Mouse (Mus musculus) heart, embryonic 15.5 days (tissue): Measurements from ENCODE around the gene Tnfrsf17. TPM values are rescaled to one million over a fixed set of nuclear protein-coding genes. Genes with fewer than 3 reads are reported as not detected.
"Not testable (repeated sequence)": the region's sequence is repeated elsewhere in the genome, so short reads cannot be mapped to it uniquely, and the experiment has no call there.

Experiments
- ATAC-seq: fragments of 200-750 bp; cut with Nextera tagmentation; replicated peaks from 2 replicates; pipeline ENCODE4 v1.8.0; 2017; ENCODE audit warnings: low read depth, moderate TSS enrichment; ENCODE audit not compliant: insufficient number of reproducible peaks, insufficient read depth, low FRiP score
- H3K27ac ChIP-seq: fragments of 300-500 bp; sonication (generic); 2 replicates; pipeline ENCODE4 v1.5.1; 2015; ENCODE audit warnings: mild to moderate bottlenecking, inconsistent platforms
- H3K27me3 ChIP-seq: fragments of 300-500 bp; sonication (generic); 2 replicates; pipeline ENCODE4 v1.6.1; 2015; ENCODE audit warnings: inconsistent platforms
- H3K36me3 ChIP-seq: fragments of 300-500 bp; sonication (generic); 2 replicates; pipeline ENCODE4 v1.6.1; 2015; ENCODE audit warnings: mild to moderate bottlenecking, inconsistent platforms
- H3K4me1 ChIP-seq: fragments of 300-500 bp; sonication (generic); replicated peaks from 2 replicates; pipeline ENCODE4 v1.6.1; 2015; ENCODE audit warnings: inconsistent platforms
- H3K4me2 ChIP-seq: fragments of 300-500 bp; sonication (generic); 2 replicates; pipeline ENCODE4 v1.6.1; 2015; ENCODE audit warnings: inconsistent platforms, mild to moderate bottlenecking, moderate library complexity
- H3K4me3 ChIP-seq: fragments of 300-500 bp; sonication (generic); 2 replicates; pipeline ENCODE4 v1.5.1; 2015; ENCODE audit warnings: mild to moderate bottlenecking, inconsistent platforms
- H3K9ac ChIP-seq: fragments of 300-500 bp; sonication (generic); 2 replicates; pipeline ENCODE4 v1.6.1; 2015; ENCODE audit warnings: mild to moderate bottlenecking, inconsistent platforms
- H3K9me3 ChIP-seq: fragments of 300-500 bp; sonication (generic); replicated peaks from 2 replicates; pipeline ENCODE4 v1.6.1; 2016; ENCODE audit warnings: inconsistent platforms
- WGBS: fragments of 180-500 bp; shearing (Covaris S2); methylation state at CpG from one replicate; pipeline ENCODE4 v1.1.7; 2015; ENCODE audit warnings: mixed read lengths; 5-methylcytosine and 5-hydroxymethylcytosine counted together
- polyA plus RNA-seq: library from polyadenylated mRNA; unstranded; fragments of >200 nt; fragmentation: Nextera tagmentation; extraction: Ambion mirVana; gene quantifications from 2 replicates; pipeline ENCODE4 v1.2.1, GENCODE M21; 2015

Tnfrsf17 gene
- 0.20 TPM in 1 of 2 replicates, not detected in the other for polyA plus RNA-seq

GRCm38 (mm10) chr16:11313512-11313911 lies at the start of gene Tnfrsf17:
Tnfrsf17 (plus strand) TSS chr16:11313812.
- H3K27me3 ChIP-seq: no peaks in the 10 kb centered on the region
- no peak within 1 kb of the TSS for H3K27ac ChIP-seq
- no peak for ATAC-seq
- H3K9me3 ChIP-seq: no peaks in the 10 kb centered on the region
- H3K4me2 ChIP-seq: no peak within 1 kb of the TSS
- no peak within 1 kb of the TSS for H3K4me3 ChIP-seq
- H3K36me3 ChIP-seq: no peaks in the 10 kb centered on the region
- H3K9ac ChIP-seq: no peak within 1 kb of the TSS
- H3K4me1 ChIP-seq: peaks cover 13% of the 10 kb centered on the region
- 61% methylated on average over 7 of the region's 7 CpGs for WGBS

DNA sequence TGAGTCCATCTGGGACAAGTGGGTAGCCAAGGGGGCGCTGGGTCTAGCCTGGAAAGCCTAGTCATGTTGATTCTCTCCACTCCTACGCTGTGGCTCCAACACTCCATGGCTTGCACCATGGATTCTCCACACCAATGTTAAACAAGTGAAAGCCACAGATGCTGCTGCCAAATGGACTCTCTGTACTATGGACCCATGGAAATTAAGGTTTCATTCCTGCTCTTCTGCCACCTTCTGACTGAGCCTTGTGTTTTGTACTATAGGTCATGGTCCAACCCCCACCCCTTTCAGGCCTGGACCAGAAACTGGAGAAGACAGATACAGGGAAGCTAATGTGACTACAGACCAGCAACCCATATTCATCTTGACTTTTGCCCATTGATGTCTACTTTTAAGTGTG lies 47.1 kb upstream of the Tnfrsf17 start:
- ATAC-seq: no peak
- Histone ChIP-seq H3K27me3 (no peaks in the 10 kb centered on the region), H3K36me3 (no peaks in the 10 kb centered on the region), H3K4me2 (no peak overlapping the region), H3K9ac (no peak overlapping the region), H3K27ac (no peak overlapping the region), H3K9me3 (no peaks in the 10 kb centered on the region), H3K4me1 (no peaks in the 10 kb centered on the region), H3K4me3 (no peak overlapping the region)
- 82% methylated on average over 2 of the region's 2 CpGs for WGBS

DNA sequence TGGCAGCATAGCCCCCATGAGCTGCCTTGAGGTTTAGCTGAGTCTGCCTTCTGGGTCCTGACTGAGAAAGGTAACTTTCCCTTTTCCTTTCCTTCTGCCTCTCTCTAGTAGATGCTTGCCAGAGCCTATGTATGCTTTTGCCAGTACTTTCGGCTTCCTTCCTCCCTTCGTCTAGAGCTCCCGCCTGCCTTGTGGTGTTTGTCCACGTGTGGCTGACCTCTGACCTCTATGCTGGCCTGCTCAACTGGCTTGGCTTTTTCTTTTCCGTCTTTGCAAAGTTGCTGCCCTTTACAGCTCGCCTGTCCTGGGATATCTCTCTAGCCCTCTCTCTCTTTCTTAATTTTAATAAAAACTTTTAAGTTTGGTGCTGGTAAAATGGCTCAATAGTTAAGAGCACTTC lies 43.8 kb upstream of the Tnfrsf17 start:
- Histone ChIP-seq H3K9ac (no peak overlapping the region), H3K36me3 (no peaks in the 10 kb centered on the region), H3K9me3 (no peaks in the 10 kb centered on the region), H3K4me1 (no peaks in the 10 kb centered on the region), H3K4me3 (no peak overlapping the region), H3K27me3 (no peaks in the 10 kb centered on the region), H3K27ac (no peak overlapping the region), H3K4me2 (no peak overlapping the region)
- WGBS: 41% methylated on average over 6 of the region's 6 CpGs
- no peak for ATAC-seq

DNA sequence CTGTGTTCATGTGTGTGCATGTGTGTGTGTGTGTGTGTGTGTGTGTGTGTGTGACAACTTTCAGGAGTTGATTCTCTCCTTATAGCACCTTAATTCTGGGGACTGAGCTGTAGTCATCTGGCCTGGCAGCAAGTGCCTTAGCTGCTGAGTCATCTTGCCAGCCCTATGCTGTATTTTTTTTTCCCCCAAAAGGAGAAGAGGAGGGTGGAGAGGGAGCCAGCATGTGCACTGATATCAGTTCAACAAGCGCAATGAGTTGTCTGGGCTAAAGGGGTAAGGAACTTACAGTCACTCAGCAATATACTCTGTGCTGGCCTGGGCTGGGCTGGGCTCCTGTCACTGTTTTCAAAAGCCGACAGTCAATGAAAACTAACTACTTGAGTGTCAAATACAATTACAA lies 43.0 kb upstream of the Tnfrsf17 start:
- no peak for ATAC-seq
- Histone ChIP-seq H3K27ac (no peak overlapping the region), H3K9me3 (no peaks in the 10 kb centered on the region), H3K27me3 (no peaks in the 10 kb centered on the region), H3K4me2 (no peak overlapping the region), H3K36me3 (no peaks in the 10 kb centered on the region), H3K9ac (no peak overlapping the region), H3K4me3 (no peak overlapping the region), H3K4me1 (no peaks in the 10 kb centered on the region)
- WGBS: 61% methylated on average over 2 of the region's 2 CpGs

DNA sequence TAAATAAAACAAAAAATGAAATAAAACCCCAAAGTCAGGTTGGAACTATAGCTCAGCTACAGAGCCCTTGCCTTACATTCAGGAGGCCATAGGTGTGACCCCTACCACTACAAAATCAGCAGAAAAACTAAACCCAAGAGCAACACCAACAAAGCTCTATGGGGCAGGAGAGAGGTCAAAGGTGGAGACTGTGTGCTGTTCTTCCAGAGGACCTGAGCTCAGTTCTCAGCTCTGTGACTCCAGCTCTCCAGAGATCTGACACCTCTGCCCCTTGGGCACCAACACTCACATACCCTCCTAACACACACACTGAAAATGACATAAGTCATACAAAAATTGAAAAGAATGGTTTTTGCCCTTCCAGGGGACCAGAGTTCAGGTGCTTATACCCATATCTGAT lies 42.5 kb upstream of the Tnfrsf17 start:
- H3K4me1 ChIP-seq: no peaks in the 10 kb centered on the region
- H3K9ac ChIP-seq: no peak overlapping the region
- H3K27ac ChIP-seq: no peak overlapping the region
- no peak for ATAC-seq
- H3K4me2 ChIP-seq: no peak overlapping the region
- H3K36me3 ChIP-seq: no peaks in the 10 kb centered on the region
- H3K4me3 ChIP-seq: no peak overlapping the region
- H3K27me3 ChIP-seq: no peaks in the 10 kb centered on the region
- no peaks in the 10 kb centered on the region for H3K9me3 ChIP-seq

GRCm38 (mm10) chr16:11276888-11277287 lies 36.7 kb upstream of the Tnfrsf17 start:
- no peak for ATAC-seq
- Histone ChIP-seq H3K4me1 (no peaks in the 10 kb centered on the region), H3K27ac (no peak overlapping the region), H3K9ac (no peak overlapping the region), H3K27me3 (no peaks in the 10 kb centered on the region), H3K9me3 (no peaks in the 10 kb centered on the region), H3K4me3 (no peak overlapping the region), H3K36me3 (no peaks in the 10 kb centered on the region), H3K4me2 (no peak overlapping the region)
- WGBS: 55% methylated on average over 3 of the region's 3 CpGs

DNA sequence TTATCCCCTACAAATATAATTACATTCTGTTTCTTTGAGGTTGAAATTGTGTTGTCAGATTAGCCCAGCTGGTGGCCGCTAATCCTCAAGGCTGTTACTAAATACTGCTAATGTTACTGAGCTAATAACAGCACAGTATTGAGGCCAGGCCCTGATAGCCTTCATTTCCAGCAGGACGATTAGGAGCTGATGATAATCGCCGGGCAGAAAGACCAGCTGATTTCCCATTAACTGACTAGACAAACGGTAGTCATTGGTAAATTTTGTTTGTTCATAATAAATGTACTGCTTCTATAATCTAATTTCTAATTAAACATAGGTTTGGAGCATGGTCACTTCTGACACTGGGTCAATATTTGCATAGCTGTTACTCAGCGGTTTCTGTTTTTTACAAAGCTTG lies 34.8 kb upstream of the Tnfrsf17 start:
- no peak overlapping the region for H3K9ac ChIP-seq
- no peak overlapping the region for H3K27ac ChIP-seq
- no peak overlapping the region for H3K4me3 ChIP-seq
- no peaks in the 10 kb centered on the region for H3K36me3 ChIP-seq
- no peaks in the 10 kb centered on the region for H3K27me3 ChIP-seq
- no peaks in the 10 kb centered on the region for H3K4me1 ChIP-seq
- WGBS: 71% methylated on average over 6 of the region's 6 CpGs
- H3K9me3 ChIP-seq: no peaks in the 10 kb centered on the region
- no peak for ATAC-seq
- H3K4me2 ChIP-seq: no peak overlapping the region

DNA sequence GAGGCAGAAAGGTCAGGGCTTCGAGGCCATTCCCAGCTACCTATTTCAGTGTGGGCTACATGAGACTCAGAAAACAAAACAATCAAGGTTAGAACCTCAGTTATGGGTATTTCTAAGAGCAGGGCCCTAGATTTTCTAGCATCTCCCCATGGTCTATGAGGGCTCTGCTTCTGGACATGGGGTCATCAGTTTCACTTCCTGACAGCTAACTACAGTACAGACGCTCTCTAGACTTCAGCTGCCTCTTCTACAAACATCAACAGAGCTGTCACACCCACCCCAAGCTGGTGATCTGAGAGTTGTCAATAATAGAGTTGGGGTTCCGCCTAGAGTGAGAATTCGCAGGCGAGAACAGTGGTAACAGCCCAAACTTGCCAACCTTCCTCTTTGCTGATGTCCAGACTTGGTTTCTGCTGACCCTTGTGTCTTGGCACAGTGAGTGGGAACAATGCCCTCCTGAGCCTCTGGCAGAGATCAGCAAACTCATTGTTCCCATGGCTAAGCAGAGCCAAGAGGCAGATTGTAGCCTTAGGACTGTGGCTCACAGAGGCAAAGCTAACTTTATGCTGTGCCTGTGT lies 30.9 kb upstream of the Tnfrsf17 start:
- Histone ChIP-seq H3K4me3 (no peak overlapping the region), H3K27ac (no peak overlapping the region), H3K36me3 (no peaks in the 10 kb centered on the region), H3K4me2 (no peak overlapping the region), H3K9ac (no peak overlapping the region), H3K27me3 (no peaks in the 10 kb centered on the region), H3K4me1 (no peaks in the 10 kb centered on the region), H3K9me3 (no peaks in the 10 kb centered on the region)
- WGBS: 68% methylated on average over 5 of the region's 5 CpGs
- no peak for ATAC-seq

DNA sequence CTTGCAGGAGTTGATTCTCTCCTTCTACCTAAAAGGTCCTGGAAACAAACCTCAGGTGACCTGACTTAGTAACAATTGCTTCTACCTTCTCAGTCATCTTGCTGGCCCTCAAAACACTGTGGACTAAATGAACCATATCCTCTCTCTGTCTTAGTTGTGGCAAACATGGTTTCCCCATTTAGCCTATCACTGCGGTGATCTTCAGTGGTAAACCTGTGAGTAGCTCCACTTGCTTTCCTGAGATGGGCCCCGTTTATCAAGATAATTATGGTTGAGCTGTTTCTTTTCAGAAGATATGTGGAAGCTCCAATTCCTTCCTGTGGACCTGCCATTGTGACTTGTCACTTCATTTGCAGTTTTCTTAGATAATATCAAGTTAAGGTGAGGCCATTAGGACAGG lies 28.7 kb upstream of the Tnfrsf17 start:
- Histone ChIP-seq H3K4me1 (no peaks in the 10 kb centered on the region), H3K9ac (no peak overlapping the region), H3K36me3 (no peaks in the 10 kb centered on the region), H3K4me3 (no peak overlapping the region), H3K27me3 (no peaks in the 10 kb centered on the region), H3K4me2 (no peak overlapping the region), H3K9me3 (no peaks in the 10 kb centered on the region), H3K27ac (no peak overlapping the region)
- no peak for ATAC-seq
- WGBS: 69% methylated on average over 2 of the region's 2 CpGs

DNA sequence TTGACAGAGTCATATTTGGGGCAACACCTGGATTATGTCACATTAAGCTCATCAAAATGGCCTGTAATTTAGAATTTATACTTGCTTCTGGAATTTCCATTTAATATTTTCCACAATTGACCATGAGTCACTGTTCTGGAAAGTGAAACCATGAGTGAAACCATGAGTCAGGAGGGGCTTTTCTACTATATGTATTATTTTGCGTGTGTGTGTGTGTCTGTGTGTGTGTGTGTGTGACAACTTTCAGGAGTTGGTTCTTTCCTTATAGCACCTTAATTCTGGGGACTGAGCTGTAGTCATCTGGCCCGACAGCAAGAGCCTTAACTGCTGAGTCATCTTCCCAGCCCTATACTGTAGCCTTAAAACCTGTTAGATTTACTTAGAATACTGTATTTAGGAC lies 27.7 kb upstream of the Tnfrsf17 start:
- 72% methylated on average over 2 of the region's 2 CpGs for WGBS

DNA sequence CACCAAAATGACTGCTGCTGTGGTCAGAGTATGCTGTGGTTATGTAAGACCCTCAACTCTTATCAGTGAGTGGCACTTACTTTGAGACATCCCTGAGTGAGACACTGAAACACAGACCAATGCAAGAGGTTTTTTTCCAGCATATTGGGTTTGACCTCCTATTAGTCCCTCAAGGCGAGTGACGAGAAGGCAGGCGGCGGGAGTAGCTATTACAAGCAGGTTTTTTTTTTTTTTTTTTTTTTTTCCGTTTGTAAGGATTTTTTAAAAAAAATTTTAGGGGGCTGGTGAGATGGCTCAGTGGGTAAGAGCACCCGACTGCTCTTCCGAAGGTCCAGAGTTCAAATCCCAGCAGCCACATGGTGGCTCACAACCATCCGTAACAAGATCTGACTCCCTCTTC lies 24.7 kb upstream of the Tnfrsf17 start:
- H3K4me3 ChIP-seq, H3K4me1 ChIP-seq, H3K36me3 ChIP-seq, H3K27me3 ChIP-seq, H3K4me2 ChIP-seq, H3K27ac ChIP-seq, H3K9ac ChIP-seq, H3K9me3 ChIP-seq, ATAC-seq: not testable (repeated sequence)
- 95% methylated on average over 8 of the region's 8 CpGs for WGBS

More for the DNA sequence above, 27.7 kb upstream of the Tnfrsf17 start:
- H3K4me2 ChIP-seq: no peak overlapping the region
- H3K9me3 ChIP-seq: 0 out of 2 replicates have a peak, but pooled peaks cover 5% of the 10 kb centered on the region
- no peaks in the 10 kb centered on the region for H3K36me3 ChIP-seq
- H3K4me3 ChIP-seq: no peak overlapping the region
- no peaks in the 10 kb centered on the region for H3K4me1 ChIP-seq
- no peak overlapping the region for H3K9ac ChIP-seq
- no peak for ATAC-seq
- H3K27me3 ChIP-seq: no peaks in the 10 kb centered on the region
- no peak overlapping the region for H3K27ac ChIP-seq

DNA sequence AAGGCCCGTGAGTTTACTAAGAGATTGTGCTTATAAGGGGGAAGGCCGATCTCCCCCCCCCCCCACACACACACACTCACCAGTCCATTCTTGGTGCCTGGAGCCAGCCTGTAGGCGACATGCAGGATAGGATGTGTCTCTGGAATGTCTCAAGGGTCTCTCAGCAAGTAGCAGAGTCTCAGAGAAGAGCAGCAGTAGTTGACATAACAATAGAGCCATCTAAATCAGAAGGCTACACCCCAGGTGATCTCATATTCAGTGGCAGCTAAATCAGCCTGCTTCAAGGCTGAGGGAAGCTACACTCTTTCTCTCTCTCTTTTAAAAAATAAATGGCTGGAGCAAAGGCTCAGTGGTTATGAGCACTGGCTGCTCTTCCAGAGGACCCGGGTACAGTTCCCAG lies 18.0 kb upstream of the Tnfrsf17 start:
- H3K4me2 ChIP-seq, H3K27ac ChIP-seq, H3K36me3 ChIP-seq, ATAC-seq, H3K4me1 ChIP-seq, H3K9ac ChIP-seq, H3K9me3 ChIP-seq, H3K27me3 ChIP-seq, H3K4me3 ChIP-seq: not testable (repeated sequence)
- 69% methylated on average over 4 of the region's 4 CpGs for WGBS
